Mouse (Mus musculus) liver, embryonic 12.5 days (tissue): ENCODE data around the gene Olfr730. TPM values are rescaled to one million over a fixed set of nuclear protein-coding genes. Genes with fewer than 3 reads are reported as not detected.

ENCODE experiments used
- ATAC-seq: fragments of 200-750 bp; cut with Nextera tagmentation; 2 replicates; pipeline ENCODE4 v1.8.0; 2017; ENCODE audit warnings: moderate number of reproducible peaks, mild to moderate bottlenecking, moderate library complexity
- H3K27ac ChIP-seq: fragments of 300-500 bp; sonication (generic); 2 replicates; pipeline ENCODE4 v1.5.1; 2016; ENCODE audit warnings: mild to moderate bottlenecking
- H3K27me3 ChIP-seq: fragments of 300-500 bp; sonication (generic); replicated peaks from 2 replicates; pipeline ENCODE4 v1.6.1; 2016; ENCODE audit warnings: mild to moderate bottlenecking, moderate library complexity
- H3K36me3 ChIP-seq: fragments of 300-500 bp; sonication (generic); 2 replicates; pipeline ENCODE4 v1.6.1; 2016; ENCODE audit warnings: mild to moderate bottlenecking, moderate library complexity
- H3K4me1 ChIP-seq: fragments of 300-500 bp; sonication (generic); 2 replicates; pipeline ENCODE4 v1.6.1; 2016
- H3K4me2 ChIP-seq: fragments of 300-500 bp; sonication (generic); 2 replicates; pipeline ENCODE4 v1.6.1; 2016; ENCODE audit warnings: mild to moderate bottlenecking, moderate library complexity
- H3K4me3 ChIP-seq: fragments of 300-500 bp; sonication (generic); 2 replicates; pipeline ENCODE4 v1.5.1; 2016; ENCODE audit warnings: mild to moderate bottlenecking, moderate library complexity
- H3K9ac ChIP-seq: fragments of 300-500 bp; sonication (generic); 2 replicates; pipeline ENCODE4 v1.6.1; 2016; ENCODE audit warnings: mild to moderate bottlenecking, moderate library complexity
- H3K9me3 ChIP-seq: fragments of 300-500 bp; sonication (generic); replicated peaks from 2 replicates; pipeline ENCODE4 v1.6.1; 2016; ENCODE audit warnings: mild to moderate bottlenecking, moderate library complexity
- WGBS: fragments of 180-500 bp; shearing (Covaris S2); methylation state at CpG from one replicate; pipeline ENCODE4 v1.1.7; 2016; ENCODE audit not compliant: insufficient replicate concordance; 5-methylcytosine and 5-hydroxymethylcytosine counted together
- polyA plus RNA-seq: library from polyadenylated mRNA; unstranded; fragments of >200 nt; fragmentation: Nextera tagmentation; extraction: Ambion mirVana; gene quantifications from 2 replicates; pipeline ENCODE4 v1.2.1, GENCODE M21; 2016

Gene Olfr730
- polyA plus RNA-seq: not detected in 2 replicates

- WGBS: 50% methylated on average over 1 of the region's 1 CpGs
- no peaks in the 10 kb centered on the region for H3K36me3 ChIP-seq
- no peak within 1 kb of the TSS for H3K4me3 ChIP-seq
- no peaks in the 10 kb centered on the region for H3K9me3 ChIP-seq
- H3K9ac ChIP-seq: no peak within 1 kb of the TSS
- no peak within 1 kb of the TSS for H3K4me2 ChIP-seq
- no peak within 1 kb of the TSS for H3K27ac ChIP-seq
- H3K27me3 ChIP-seq: no peaks in the 10 kb centered on the region
- no peak for ATAC-seq
- H3K4me1 ChIP-seq: no peaks in the 10 kb centered on the region
These were observed at the start of gene Olfr730 for GRCm38 (mm10) chr14:50188098-50188497. Gene Olfr730, minus strand, starts transcription at chr14:50188198.

GRCm38 (mm10) chr14:50152810-50153209 is 35.2 kb downstream of the Olfr730 start, which contains the start of gene Olfr729:
Gene Olfr729, minus strand, starts transcription at chr14:50152910.
- no peaks in the 10 kb centered on the region for H3K9me3 ChIP-seq
- H3K36me3 ChIP-seq: no peaks in the 10 kb centered on the region
- ATAC-seq: no peak
- no peaks in the 10 kb centered on the region for H3K4me1 ChIP-seq
- no peak within 1 kb of the TSS for H3K9ac ChIP-seq
- no peaks in the 10 kb centered on the region for H3K27me3 ChIP-seq
- H3K27ac ChIP-seq: no peak within 1 kb of the TSS
- H3K4me2 ChIP-seq: no peak within 1 kb of the TSS
- H3K4me3 ChIP-seq: no peak within 1 kb of the TSS

- Histone ChIP-seq H3K36me3 (no peaks in the 10 kb centered on the region), H3K4me3 (no peak within 1 kb of the TSS), H3K9ac (no peak within 1 kb of the TSS), H3K27ac (no peak within 1 kb of the TSS), H3K4me1 (no peaks in the 10 kb centered on the region), H3K27me3 (no peaks in the 10 kb centered on the region), H3K9me3 (no peaks in the 10 kb centered on the region), H3K4me2 (no peak within 1 kb of the TSS)
- no peak for ATAC-seq
- WGBS: 75% methylated on average over 5 of the region's 5 CpGs
These were observed 45.4 kb downstream of the Olfr730 start, which contains the start of gene Olfr728 for GRCm38 (mm10) chr14:50142580-50142979. Gene Olfr728, minus strand, starts transcription at chr14:50142680.

Other genes starting within 250 kb of the Olfr730 start
- gene Olfr724, start 224.9 kb downstream of the Olfr730 start, polyA plus RNA-seq: not detected in 2 replicates
- gene Olfr725, start 147.8 kb downstream of the Olfr730 start, polyA plus RNA-seq: not detected in 2 replicates
- not detected in 2 replicates for gene Olfr726, start 97.2 kb downstream of the Olfr730 start, polyA plus RNA-seq
- not detected in 2 replicates for gene Olfr727, start 65.0 kb downstream of the Olfr730 start, polyA plus RNA-seq
- gene Olfr728, start 45.5 kb downstream of the Olfr730 start, polyA plus RNA-seq: not detected in 2 replicates
- not detected in 2 replicates for gene Olfr729, start 35.3 kb downstream of the Olfr730 start, polyA plus RNA-seq
- gene Olfr731, start 53.7 kb upstream of the Olfr730 start, polyA plus RNA-seq: not detected in 2 replicates
- not detected in 2 replicates for gene Olfr732, start 96.0 kb upstream of the Olfr730 start, polyA plus RNA-seq
- not detected in 2 replicates for gene Olfr733, start 113.3 kb upstream of the Olfr730 start, polyA plus RNA-seq
- gene Olfr734, start 138.6 kb upstream of the Olfr730 start, polyA plus RNA-seq: not detected in 2 replicates
- not detected in 2 replicates for gene Olfr735, start 160.7 kb upstream of the Olfr730 start, polyA plus RNA-seq
- not detected in 2 replicates for gene Tlr11, start 169.7 kb upstream of the Olfr730 start, polyA plus RNA-seq
- not detected in 2 replicates for gene Olfr736, start 193.0 kb upstream of the Olfr730 start, polyA plus RNA-seq
- gene Olfr738, start 219.4 kb upstream of the Olfr730 start, polyA plus RNA-seq: not detected in 2 replicates
- not detected in 2 replicates for gene Olfr739, start 230.4 kb upstream of the Olfr730 start, polyA plus RNA-seq